Mouse (Mus musculus) ES-E14 (cell line): Measurements from ENCODE around the gene Rab3c. TPM values are rescaled to one million over a fixed set of nuclear protein-coding genes. Genes with fewer than 3 reads are reported as not detected.

Experiments used
- DNase-seq: peaks from one replicate; pipeline ENCODE4 v3.0.0-alpha.2; 2013; ENCODE audit warnings: low read depth, low spot score
- H3K27ac ChIP-seq: 2 replicates; pipeline ENCODE4 v1.5.1; 2012; ENCODE audit warnings: low read depth, mild to moderate bottlenecking, low read length, moderate library complexity, mixed read lengths; ENCODE audit not compliant: poor library complexity, insufficient read depth, severe bottlenecking
- H3K36me3 ChIP-seq: 2 replicates; pipeline ENCODE4 v1.6.1; 2012; ENCODE audit warnings: mild to moderate bottlenecking, low read length, moderate library complexity, mixed read lengths; ENCODE audit not compliant: control insufficient read depth, poor library complexity, insufficient read depth, severe bottlenecking
- H3K4me1 ChIP-seq, 2 experiments: fragments of 150-350 bp in 1 of 2; sonication (generic) in 1 of 2; 2 replicates each; pipeline ENCODE4 v1.6.1; 2012; ENCODE audit warnings: low read length in 2 of 2, mild to moderate bottlenecking in 1 of 2, mixed read lengths in 1 of 2; ENCODE audit not compliant: control insufficient read depth in 2 of 2, insufficient read depth in 2 of 2, poor library complexity in 1 of 2
- H3K4me3 ChIP-seq, 2 experiments: fragments of 150-350 bp in 1 of 2; sonication (generic) in 1 of 2; 2 replicates each; pipeline ENCODE4 v1.5.1; 2012; ENCODE audit warnings: low read length in 2 of 2, low read depth in 1 of 2, mild to moderate bottlenecking in 1 of 2, mixed read lengths in 1 of 2; ENCODE audit not compliant: insufficient read depth in 1 of 2, poor library complexity in 1 of 2, severe bottlenecking in 1 of 2
- H3K9ac ChIP-seq: 2 replicates; pipeline ENCODE4 v1.6.1; 2012; ENCODE audit warnings: low read depth, mild to moderate bottlenecking, low read length, mixed read lengths; ENCODE audit not compliant: poor library complexity, insufficient read depth, severe bottlenecking
- H3K9me3 ChIP-seq: fragments of 150-350 bp; sonication (generic); 2 replicates; pipeline ENCODE4 v1.6.1; 2012; ENCODE audit warnings: low read depth, mild to moderate bottlenecking, low read length; ENCODE audit not compliant: control insufficient read depth, insufficient read depth
- CHD2 ChIP-seq: IDR thresholded peaks from 2 replicates; pipeline ENCODE4 v1.6.1; 2014; ENCODE audit warnings: mild to moderate bottlenecking, low read depth, low read length, inconsistent platforms
- HCFC1 ChIP-seq: IDR thresholded peaks from 2 replicates; pipeline ENCODE4 v1.6.1; 2012; ENCODE audit warnings: low read length, inconsistent platforms, borderline replicate concordance; ENCODE audit not compliant: insufficient read depth
- MAFK ChIP-seq: IDR thresholded peaks from 2 replicates; pipeline ENCODE4 v1.6.1; 2014; ENCODE audit warnings: mild to moderate bottlenecking, low read depth, low read length, inconsistent platforms; ENCODE audit not compliant: insufficient read depth
- ZC3H11A ChIP-seq: IDR thresholded peaks from 2 replicates; pipeline ENCODE4 v1.6.1; 2012; ENCODE audit warnings: low read depth, mild to moderate bottlenecking, inconsistent platforms, low read length, borderline replicate concordance
- ZNF384 ChIP-seq: IDR thresholded peaks from 2 replicates; pipeline ENCODE4 v1.6.1; 2012; ENCODE audit warnings: low read depth, low read length, inconsistent platforms
- in situ Hi-C, 2 experiments: fragments of 600-800 bp; cut with MboI; formaldehyde crosslinking; loops; one replicate each; pipeline ENCODE4 v1.15.1; 2025; ENCODE audit warnings: low sequenced_read_pairs in 2 of 2, inconsistent platforms in 1 of 2; ENCODE audit not compliant: unreplicated experiment in 2 of 2
- total RNA-seq: library from RNA; depleted of rRNA; stranded (reverse); fragments of 300-350 nt; gene quantifications from 2 replicates; pipeline ENCODE4 v1.2.3, GENCODE M21; 2012

The Rab3c gene
- total RNA-seq, 1 experiment, result not detected

DNA sequence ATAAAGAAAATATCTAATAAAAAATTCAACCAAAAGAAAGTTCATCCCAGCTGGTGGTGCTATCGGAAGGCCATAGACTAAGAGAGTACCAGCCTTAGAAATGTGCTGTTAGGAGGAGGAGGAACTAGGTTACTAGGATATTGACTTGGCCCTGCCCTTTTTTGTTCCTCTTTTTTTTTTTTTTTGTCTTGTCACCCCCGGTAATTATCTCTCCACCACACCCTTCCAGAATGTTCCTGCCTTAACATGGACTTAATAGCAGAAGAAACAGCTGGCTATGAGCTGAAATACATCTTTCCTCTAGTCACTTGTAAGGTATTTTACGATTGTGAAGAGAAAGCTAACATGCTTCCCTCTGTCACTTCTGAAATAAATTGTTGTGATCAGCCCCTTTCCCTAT lies 7.7 kb upstream of the Rab3c start:
- TF ChIP-seq ZNF384, result no peak
- no peak for TF ChIP-seq HCFC1
- no peak for TF ChIP-seq MAFK
- no peak for TF ChIP-seq CHD2
- no peak for TF ChIP-seq ZC3H11A
- Histone ChIP-seq H3K9me3 (no peaks in the 10 kb centered on the region), H3K4me1 (no peaks in the 10 kb centered on the region), H3K4me3 (no peak overlapping the region), H3K27ac (no peak overlapping the region), H3K36me3 (no peaks in the 10 kb centered on the region), H3K9ac (no peak overlapping the region)
- DNase-seq, result no peak
- in situ Hi-C loops, result no loop called here

DNA sequence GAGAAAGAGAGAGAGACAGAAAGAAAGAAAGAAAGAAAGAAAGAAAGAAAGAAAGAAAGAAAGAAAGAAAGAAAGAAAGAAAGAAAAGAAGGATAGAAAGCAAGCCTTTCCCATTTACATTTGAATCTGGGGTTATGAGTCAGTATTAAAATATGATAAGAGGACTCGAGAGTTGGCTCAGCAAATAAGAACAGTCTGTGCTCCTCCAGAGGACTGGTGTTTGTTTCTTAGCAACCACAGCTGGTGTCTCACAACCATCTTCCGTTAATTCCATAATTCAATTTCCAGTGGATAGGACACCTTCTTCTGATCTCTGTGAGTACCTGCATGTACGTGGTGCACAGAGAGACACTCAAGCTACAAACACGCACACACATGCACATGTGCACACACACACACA lies 3.0 kb upstream of the Rab3c start:
- Histone ChIP-seq H3K27ac (no peak overlapping the region), H3K9me3 (no peaks in the 10 kb centered on the region), H3K4me1 (no peaks in the 10 kb centered on the region), H3K36me3 (no peaks in the 10 kb centered on the region), H3K9ac (no peak overlapping the region), H3K4me3 (no peak overlapping the region)
- in situ Hi-C loops, result no loop called here
- DNase-seq, result no peak
- TF ChIP-seq MAFK (no peak), ZC3H11A (no peak)

GRCm38 (mm10) chr13:110280028-110280562 lies 701 bp downstream of the Rab3c start:
- H3K4me3 ChIP-seq, result peak overlapping the region; percentile 48 to 69
- in situ Hi-C loops, result no loop called here
- no peaks in the 10 kb centered on the region for H3K4me1 ChIP-seq
- H3K36me3 ChIP-seq, result no peaks in the 10 kb centered on the region
- no peak overlapping the region for H3K9ac ChIP-seq
- TF ChIP-seq HCFC1, result peak; percentile 96
- TF ChIP-seq ZNF384, result no peak
- no peak for TF ChIP-seq CHD2
- TF ChIP-seq ZC3H11A, result no peak
- peak; percentile 35; the same call in 1 of the 2 replicates for TF ChIP-seq MAFK
- H3K9me3 ChIP-seq, result no peaks in the 10 kb centered on the region
- no peak overlapping the region for H3K27ac ChIP-seq
- DNase-seq, result peak; percentile 81

DNA sequence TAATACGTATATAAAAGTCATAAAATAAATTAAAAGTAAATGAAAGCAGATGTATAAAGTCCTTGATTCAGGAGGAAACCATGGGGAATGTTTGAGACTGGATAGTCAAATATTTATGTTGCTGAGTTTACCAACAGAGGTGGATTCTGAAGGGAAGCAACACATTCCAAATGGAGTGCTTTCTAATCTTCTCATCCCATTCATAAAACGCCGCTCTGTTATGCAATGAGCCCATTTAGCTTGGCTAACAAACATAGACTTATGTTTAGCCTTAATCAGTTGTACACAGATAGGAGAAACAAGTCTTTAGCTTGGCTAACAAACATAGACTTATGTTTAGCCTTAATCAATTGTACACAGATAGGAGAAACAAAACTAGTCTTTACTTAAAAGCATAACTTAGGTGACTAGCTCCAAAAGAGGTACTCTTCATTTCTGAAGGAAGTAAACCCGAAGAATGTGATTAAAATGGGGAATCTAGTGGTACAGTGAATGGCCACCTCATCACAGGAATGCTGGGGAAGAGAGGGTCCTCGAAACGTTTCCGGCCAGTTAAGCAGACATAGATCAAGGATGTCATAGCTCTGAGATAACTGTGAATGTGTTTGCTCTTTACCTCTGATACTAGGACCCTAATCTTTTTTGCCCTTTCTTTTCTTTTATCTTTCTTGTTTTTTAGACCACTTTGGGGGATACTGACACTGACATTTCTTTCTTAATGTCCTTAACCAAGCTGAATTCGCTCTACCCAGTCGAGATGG lies 1.6 kb downstream of the Rab3c start:
- in situ Hi-C loops, result no loop called here
- Histone ChIP-seq H3K4me3 (no peak overlapping the region), H3K9me3 (no peaks in the 10 kb centered on the region), H3K36me3 (no peaks in the 10 kb centered on the region), H3K4me1 (no peaks in the 10 kb centered on the region), H3K27ac (no peak overlapping the region), H3K9ac (no peak overlapping the region)
- TF ChIP-seq ZC3H11A, result no peak
- TF ChIP-seq CHD2, result no peak
- TF ChIP-seq MAFK, result no peak
- TF ChIP-seq HCFC1, result no peak
- no peak for TF ChIP-seq ZNF384
- DNase-seq, result no peak

DNA sequence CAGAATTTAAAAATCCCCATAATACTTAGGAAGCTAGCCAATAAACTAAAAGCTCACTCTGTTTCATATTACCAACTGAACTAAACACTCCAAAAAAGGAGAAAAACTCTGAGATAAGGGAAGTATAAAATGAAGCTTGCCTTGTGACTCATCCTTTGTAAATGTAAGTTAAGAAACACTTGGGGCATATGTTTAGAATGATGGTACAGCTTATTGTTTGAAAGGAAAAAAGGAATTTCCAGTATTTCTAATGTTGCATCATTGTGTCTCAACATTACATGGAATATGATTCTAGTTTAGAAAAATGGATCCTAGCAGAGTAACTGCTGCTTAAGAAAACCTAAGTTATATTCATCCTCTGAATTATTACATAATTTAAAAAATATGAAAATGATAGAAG lies 3.1 kb downstream of the Rab3c start:
- no peak for TF ChIP-seq HCFC1
- TF ChIP-seq ZC3H11A, result no peak
- no peak for TF ChIP-seq ZNF384
- no peak for TF ChIP-seq CHD2
- no peak for TF ChIP-seq MAFK
- Histone ChIP-seq H3K36me3 (no peaks in the 10 kb centered on the region), H3K27ac (no peak overlapping the region), H3K9me3 (no peaks in the 10 kb centered on the region), H3K4me3 (no peak overlapping the region), H3K4me1 (no peaks in the 10 kb centered on the region), H3K9ac (no peak overlapping the region)
- no peak for DNase-seq
- in situ Hi-C loops, result no loop called here
